Mouse (Mus musculus) left cerebral cortex, postnatal 25 days (tissue): ENCODE measurements at regions not wholly inside any gene's neighbourhood (a gene's known extent, or its start where the extent isn't known, plus 50 kb on each side); places are given as distances from the start of the nearest gene placed in this dataset.

ENCODE experiments used
- DNase-seq, 2 experiments: peaks; one replicate each; pipeline ENCODE4 v3.0.0; 2022; ENCODE audit warnings: low spot score in 2 of 2, mixed read lengths in 1 of 2
- intact Hi-C: fragments of 180-260 bp; cut with DNase I; formaldehyde crosslinking; loops from one replicate; pipeline ENCODE4 v1.15.1; 2025

DNA sequence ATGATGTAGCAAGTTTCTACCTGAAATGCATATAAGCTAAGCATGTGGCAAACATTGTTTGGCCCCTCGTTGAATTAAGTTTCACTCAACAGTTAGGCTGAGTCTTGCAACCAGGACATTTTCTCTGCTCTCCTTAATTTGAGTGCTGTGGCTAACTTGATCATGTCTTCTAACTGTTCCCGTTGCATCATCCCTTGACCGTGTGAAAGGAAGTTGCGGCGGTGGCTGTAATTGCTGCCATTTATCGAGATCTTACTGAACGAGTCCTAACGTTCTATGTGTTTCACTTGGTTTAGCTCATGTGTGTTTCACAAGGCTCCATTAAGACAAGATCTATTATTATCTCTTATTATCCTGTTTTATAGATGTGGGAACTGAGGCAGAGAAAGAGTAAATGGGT, 144.8 kb downstream of the Btg1 start:
- intact Hi-C loops: no loop called here
- DNase-seq: no peak

DNA sequence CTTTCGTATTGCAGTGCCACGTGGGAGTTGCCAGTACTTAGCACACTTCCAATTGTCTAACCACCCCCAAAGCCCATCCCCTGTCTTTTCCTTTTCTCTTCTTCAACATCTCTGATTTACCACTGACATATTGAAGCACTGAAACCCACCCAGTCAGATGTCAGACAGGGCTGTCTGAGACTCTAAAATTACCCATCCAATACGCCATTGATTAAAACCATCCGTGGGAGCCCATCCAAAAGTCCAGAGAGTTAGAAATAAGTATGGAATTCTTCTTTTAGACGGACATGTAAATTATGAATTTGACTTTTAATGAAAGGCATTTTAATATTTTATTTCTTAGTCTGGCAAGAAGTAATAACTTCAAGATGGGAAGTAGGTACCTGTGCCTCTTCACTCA, 148.8 kb downstream of the Btg1 start:
- no peak for DNase-seq
- intact Hi-C loops: no loop called here

DNA sequence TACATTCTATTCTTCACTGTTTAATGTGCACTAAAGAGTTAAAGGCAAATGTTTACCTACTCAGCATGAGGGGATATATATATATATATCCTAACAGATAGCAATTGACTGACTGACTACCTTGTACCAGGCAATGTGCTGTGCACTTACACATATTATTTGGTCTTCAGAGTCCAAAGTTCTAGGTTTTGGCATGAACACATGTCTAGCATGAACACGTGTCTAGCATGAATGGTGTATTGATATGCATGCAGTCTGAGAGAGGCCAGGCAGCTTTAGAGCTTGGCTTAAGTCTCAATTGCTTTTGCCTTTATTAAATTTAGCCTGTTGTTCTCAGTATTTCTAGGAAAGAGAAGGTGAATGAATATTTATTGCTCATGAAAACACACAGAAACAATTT, 161.4 kb downstream of the Btg1 start:
- intact Hi-C loops: no loop called here
- no peak for DNase-seq

DNA sequence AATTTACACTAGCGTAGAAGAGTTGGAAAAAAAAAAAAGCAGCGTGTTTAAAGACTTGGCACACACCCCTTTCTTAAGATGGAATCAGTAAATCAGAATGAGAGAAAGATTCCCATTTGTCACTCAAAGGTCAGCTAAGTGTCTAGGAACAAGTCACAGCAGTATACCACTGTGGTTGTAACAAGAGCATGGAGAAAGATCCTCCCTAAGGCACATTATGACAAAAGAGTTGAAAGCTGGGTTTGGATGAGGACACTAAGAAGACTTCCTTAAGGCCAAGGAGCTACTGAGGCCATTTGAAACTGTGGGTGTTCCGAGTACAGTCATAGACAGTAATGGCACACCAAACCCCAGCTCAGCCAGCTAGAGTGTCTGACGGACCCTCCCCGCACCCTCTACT, 167.2 kb downstream of the Btg1 start:
- intact Hi-C loops: no loop called here
- no peak for DNase-seq

DNA sequence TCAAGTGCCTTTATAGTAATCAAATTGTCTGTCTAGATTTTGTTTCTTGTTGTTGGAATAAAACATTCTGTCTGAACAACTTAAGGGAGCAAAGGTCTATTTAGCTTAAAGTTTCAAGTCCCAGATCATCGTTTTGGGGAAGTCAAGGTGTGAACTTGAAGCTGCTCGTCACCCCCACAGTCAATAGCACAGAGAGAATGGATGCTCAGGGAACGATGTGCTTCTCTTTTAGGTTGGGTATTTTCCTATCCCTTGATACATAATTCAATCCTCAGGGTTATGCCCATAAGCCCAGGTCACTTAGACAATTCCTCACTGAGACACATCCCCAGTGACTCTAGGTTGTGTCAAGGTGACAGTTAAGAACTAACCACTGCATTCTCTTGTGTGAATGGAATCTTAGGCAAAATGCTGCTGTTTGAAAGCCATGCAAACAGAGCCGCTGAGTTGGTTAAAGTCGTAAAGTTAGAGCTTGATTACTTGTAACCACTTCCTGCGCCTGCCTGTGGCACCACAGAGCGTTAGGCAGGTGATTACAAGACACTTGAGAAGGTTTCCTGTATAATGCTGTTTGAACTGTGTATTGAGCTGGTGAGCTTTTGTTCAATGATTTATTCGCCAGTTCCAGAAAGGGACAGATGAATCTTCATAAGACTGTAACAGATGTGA, 170.2 kb downstream of the Btg1 start:
- no peak for DNase-seq

DNA sequence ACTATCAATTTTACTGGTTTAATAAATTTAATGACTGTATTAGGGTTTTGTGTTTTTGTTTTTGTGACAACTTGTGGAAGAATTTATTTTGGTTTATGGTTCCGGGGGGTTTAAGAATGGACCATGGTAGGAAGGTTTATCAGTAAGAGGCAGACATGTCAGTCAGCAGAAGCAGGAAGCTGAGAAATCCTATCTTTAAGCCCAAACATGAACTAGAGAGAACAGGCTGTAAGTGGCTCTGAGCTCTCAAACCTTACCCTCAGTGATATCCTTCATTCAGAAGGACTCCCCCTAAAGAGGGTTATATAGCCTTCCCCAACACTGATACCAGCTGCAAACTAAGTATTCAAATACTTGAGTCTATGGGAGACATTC, 170.8 kb downstream of the Btg1 start:
- DNase-seq: no peak
- intact Hi-C loops: no loop called here

More for the DNA sequence above, 170.2 kb downstream of the Btg1 start:
- intact Hi-C loops: no loop called here

DNA sequence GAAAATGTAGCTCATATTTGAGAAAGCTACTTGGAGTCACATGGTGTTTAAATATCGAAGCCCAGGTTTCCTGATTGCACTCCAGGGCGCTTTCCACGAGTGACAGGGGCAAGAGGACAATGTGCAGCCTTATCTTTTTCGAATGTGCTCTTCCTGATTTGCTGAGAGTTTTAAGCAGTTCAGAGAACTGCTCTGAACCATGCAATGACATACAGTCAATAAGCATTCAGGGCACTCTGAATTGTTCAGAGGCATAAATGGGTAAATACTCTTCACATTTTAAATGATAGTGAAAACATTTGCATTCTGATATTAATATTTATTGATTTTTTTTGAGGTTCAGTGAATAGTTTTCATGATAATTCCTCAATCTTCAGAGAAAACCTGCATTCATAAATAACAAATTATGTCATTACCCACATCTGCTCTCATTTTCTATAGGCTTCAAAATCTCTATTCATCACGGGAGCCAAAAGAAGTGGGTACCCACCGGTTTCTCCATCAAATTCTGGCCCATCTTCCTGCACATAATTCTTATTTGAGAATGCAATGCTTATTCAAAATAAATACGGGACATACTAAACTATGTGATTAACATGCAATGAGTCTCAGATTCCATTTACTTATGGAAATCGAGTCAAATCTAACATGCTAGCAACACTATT, 171.7 kb downstream of the Btg1 start:
- intact Hi-C loops: no loop called here
- no peak for DNase-seq

DNA sequence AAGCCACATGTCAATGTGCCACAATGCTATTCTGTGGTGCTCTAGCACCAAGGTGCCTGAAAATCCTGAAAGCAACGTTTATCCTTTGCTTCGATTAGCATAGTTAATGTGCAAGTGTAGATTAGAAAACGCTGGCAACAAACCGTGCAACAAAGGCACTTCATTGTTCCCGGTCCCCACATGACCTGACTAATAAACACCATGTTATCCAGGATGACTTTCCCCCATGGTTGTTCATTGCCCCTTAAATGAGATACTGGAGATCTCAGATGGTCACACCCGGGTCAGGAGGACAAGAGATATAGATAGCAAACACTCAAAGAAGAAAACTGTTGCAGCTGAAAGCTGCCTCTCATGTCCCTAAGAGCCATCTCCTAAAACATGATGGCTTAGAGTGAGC, 180.3 kb downstream of the Btg1 start:
- intact Hi-C loops: no loop called here

DNA sequence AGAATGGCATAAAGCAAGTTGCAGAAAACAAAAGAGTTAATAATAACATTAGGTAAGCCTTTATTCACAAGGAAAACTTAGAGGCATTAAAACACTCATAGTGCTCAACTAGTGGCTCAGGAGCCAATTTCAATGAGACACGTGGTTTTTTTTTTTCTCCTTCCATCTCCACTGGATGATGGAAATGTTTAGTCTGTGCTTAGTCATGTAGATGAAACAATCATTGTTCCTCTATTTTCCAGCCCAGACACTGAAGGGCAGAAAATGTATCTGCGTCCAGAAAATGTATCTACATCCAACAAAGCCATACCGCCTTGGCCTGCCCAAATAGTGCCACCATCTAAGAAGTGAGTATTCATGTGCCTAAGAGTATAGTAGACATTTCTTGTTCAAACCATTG, 184.0 kb downstream of the Btg1 start:
- intact Hi-C loops: no loop called here
- DNase-seq: no peak

More for the DNA sequence above, 180.3 kb downstream of the Btg1 start:
- no peak for DNase-seq

DNA sequence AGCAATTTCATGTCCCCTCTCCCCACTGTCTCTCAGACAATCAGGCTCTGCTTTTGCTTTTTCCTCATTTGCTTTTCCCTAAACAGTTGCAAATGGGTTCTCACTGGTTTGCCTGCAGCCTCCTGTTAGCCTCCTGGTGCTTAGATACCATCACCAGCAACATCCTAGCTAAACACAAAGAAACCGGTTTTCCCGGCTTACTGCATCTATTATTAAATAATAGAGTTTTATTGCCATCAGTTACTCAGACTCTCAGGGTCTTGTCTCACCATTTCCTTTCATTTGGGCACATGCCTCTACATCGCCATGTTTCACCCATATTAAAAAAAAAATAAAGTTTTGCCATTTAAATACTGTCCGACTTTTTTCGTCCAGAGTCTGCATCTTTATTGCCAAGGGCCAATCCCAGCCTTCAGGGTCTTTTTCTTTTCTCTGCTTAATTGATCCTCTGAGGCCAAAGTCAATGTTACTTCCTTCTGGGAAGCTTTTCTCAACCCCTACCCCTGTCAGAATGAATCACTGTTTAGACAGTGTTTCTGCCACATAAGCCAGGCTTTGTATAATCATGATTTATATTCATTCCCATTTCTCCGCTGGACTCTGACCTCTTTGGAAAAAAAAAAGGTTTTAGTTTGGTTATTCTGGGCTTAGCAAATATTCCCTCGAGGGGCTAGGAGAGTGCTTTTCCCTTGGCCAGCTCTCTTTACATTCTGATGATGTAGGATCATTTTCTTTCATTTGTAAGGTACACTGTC, 187.4 kb downstream of the Btg1 start:
- intact Hi-C loops: no loop called here
- DNase-seq: no peak

DNA sequence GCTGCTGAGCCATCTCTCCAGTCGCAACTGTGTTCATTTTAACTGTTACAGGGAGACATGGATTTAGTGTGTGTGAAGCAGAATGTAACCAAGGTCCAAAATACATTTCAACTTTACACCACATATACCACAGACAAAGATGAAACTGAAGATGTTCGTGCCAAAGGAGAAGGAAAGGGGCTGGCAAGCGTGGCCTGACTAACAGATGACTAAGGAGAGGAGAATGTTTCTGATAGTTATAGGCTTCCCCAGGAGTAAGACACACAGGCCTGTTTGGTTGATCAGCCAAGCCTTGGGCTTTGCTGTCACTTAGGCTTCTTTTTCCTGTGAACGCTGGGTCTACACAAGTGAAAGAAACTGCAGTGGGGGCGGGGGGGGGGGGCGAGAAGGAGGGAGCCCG, 189.8 kb downstream of the Btg1 start:
- intact Hi-C loops: no loop called here
- DNase-seq: no peak

DNA sequence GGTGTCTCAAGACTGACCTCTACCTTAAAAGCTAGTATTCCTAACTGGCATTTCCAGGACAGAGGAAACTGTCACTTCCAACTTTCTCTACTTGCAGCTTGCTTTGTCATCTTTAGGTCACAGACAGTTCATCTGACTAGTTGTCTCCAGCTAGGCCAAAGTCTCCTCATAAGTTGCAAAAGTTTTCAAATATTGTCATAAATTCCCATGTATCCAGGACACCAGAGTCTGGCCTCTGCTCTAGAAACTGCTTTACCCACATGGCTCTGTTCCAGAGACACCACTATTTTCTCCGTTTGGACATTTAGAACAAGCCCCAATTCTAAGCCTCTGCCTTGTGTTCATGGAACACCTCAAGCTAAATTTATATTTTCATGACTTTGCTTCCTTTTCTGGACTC, 205.0 kb downstream of the Btg1 start:
- DNase-seq: no peak
- intact Hi-C loops: no loop called here

DNA sequence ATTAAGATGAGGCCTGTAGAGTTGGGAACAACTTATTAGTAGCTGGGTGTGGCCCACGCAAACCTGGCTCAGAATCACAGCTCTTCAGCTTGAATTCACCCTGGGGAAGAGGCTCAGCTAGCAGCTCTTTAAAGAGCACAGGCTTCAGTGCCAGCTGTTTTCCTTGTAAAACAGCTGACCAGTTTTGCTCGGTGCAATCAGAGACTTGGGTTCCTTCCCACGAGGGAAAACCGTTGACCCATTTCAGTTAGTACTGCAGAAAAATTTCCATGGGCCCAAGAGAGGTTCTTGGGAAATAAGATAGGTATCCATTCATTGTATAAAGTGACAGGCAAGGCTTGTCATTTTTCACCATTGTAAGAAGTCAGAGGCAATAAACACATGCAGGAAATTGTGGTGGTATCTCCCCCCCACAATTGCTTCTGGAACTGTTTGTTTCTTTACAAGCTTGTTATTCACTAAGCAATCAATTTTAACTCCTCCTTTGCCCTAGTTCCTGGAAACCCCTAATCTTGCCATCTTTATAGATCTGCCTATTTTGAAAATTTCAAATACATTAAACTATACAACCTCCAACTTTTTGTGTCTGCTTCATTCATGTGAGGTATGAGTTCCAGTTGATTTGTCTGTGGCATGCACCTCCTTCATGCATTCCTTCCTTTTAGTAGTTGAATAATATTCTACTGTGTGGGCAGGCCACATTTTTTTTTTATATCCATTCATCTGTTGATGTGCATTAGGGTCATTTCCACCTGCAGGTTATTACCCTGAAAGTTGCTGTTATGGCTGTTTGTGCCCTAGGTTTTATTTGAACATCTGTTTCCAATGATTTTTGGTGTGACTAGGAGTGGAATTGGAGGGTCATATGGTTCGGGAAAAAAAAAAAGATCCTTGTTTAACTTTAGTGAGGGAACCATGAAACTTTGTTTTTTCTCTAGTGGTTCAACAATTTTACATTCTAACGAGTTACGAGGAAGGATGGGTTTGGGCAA, 205.8 kb downstream of the Btg1 start:
- intact Hi-C loops: no loop called here
- peak in 1 of 2 experiments; percentile 3 for DNase-seq

DNA sequence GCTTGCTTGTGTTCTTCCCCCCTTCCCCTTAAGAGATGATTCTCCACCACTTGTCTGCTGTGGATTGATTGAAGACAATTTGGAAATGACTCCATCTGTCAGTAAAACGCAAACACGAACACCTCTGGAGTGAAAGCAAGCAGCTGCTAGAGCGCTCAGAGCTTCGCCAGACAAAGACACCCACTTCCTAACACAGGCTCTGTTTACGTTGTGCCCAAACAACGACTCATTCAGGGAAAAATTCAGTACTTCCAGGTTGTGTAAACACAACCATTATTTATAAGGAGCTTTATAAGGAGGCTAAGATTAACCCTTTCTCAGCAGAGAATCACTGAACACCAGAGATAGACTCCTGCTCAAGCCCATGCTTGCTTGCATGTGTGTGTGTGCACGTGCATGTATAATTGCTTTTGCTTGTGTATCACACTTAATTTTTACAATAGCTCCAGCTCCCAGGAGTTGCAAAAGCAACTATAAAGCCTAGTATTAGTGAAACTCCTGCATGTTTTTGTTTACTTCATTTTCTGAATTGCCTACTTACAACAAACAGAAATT, 209.5 kb downstream of the Btg1 start:
- DNase-seq: no peak
- intact Hi-C loops: no loop called here

DNA sequence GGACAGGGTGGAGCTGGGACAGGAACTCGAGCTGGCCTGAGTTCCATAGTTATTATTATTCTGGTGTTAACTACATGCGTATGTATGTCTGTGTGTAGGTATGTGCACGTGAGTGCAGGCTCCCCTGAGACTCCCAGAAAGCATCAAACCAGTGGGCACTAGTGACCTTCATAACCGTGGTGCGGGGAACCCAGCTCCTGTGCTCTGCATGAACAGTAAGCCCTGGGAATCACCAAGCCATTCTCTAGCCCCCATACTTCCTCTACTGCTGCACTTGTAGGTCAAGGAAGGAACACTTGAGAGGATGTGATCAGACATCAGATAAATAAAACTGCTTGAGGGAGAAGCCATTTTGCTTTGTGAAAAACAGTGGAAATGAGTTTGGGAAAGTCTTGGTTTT, 211.2 kb downstream of the Btg1 start:
- intact Hi-C loops: no loop called here
- DNase-seq: no peak

DNA sequence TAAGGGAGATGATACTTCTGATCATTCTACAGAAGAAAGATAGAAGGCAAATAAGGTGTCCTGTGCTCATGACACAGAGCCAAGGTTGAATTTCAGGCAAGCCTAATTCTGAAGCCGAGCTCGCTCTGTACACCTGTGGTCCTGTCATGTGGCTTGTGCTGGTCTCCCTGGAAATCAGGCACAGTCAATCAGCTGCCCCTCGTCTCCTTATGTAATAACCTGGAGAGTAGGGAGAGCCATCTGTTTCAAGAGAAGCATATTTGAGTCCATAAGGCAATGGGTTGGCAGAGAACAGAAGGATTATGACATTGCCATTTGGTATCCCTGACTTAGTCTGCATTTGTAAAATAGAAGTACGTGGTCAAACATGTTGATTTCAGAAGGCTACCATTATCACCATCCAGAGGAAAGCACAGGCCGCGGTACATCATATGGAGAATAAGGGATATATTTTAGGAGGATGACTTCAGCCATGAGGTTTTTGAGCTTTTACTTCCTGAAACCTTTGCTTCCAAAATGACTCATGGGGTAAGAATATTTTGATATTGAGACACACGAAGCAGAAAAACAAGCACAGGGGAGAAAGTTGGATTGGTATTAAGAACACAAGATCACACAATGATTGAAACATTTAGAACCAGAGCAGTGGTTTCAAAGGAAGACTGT, 211.9 kb downstream of the Btg1 start:
- no peak for DNase-seq
- intact Hi-C loops: no loop called here

DNA sequence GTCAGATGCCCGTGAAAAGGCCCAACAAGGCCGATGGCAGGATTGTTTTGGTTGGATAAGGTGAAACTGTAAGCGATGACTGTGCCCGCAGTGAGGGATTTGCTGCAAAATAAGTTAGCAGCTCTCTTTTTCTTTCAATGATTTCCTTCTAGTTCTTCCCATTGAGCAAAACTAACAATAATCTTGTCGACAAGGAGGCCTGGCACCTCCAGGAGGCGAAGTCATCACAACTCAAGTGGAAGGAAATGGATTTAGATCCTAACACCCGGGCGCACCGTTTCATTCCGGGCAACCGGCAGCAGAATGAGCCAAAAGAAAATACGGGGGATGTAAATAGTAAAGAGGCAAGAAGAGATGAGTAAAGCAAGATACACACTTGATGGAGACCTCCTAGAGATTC, 214.3 kb downstream of the Btg1 start:
- intact Hi-C loops: no loop called here
- no peak for DNase-seq

DNA sequence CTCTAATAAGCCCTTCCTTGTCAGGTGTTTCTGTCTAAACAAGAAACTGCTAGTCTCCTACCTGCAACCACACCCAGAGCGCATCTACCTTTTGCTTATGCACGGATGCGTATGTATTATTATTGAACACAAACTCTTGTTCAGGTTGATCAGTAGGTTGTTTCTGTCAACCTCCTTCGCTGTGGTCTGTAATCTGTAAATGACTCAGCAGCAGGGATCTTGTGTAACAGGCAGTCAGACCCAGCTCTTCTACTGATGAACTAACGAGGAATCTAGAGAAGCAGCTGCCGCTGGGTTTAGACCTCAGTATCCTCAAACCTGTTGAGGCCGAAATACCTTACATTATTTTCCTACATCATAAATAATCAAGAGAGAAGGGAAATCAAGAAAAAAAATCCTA, 220.4 kb downstream of the Btg1 start:
- no peak for DNase-seq
- intact Hi-C loops: no loop called here

DNA sequence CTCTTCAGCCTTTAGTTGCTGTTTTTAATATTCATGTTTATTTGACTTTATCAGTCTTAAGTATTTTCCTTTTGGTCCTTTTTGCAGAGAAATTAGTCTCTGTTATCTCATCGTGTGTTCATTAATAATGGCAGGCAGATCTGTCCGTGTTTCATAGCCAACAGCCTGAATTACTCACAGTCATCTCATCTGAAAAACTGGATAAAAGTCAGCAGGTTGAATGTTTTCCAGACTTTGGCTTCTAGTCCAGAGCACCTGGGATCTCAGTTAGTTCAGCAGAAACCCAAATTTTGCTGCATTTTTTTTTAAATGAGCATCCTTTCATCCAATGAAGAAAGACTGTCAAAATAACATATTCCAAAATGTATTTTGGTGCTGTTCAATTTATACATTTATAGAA, 224.3 kb downstream of the Btg1 start:
- intact Hi-C loops: no loop called here
- DNase-seq: no peak
